Mouse (Mus musculus) forebrain, embryonic 15.5 days (tissue): ENCODE results near the gene Ctbs. TPM values are rescaled to one million over a fixed set of nuclear protein-coding genes. Genes with fewer than 3 reads are reported as not detected.

Experiments used
- ATAC-seq: fragments of 200-750 bp; cut with Nextera tagmentation; replicated peaks from 2 replicates; pipeline ENCODE4 v1.8.0; 2017; ENCODE audit warnings: mild to moderate bottlenecking, moderate TSS enrichment, moderate library complexity
- H3K27ac ChIP-seq: fragments of 300-500 bp; sonication (generic); replicated peaks from 2 replicates; pipeline ENCODE4 v1.5.1; 2015; ENCODE audit warnings: mild to moderate bottlenecking, inconsistent platforms
- H3K27me3 ChIP-seq: fragments of 300-500 bp; sonication (generic); 2 replicates; pipeline ENCODE4 v1.6.1; 2015; ENCODE audit warnings: inconsistent platforms
- H3K36me3 ChIP-seq: fragments of 300-500 bp; sonication (generic); 2 replicates; pipeline ENCODE4 v1.6.1; 2015; ENCODE audit warnings: mild to moderate bottlenecking, inconsistent platforms
- H3K4me1 ChIP-seq: fragments of 300-500 bp; sonication (generic); 2 replicates; pipeline ENCODE4 v1.6.1; 2015; ENCODE audit warnings: inconsistent platforms
- H3K4me2 ChIP-seq: fragments of 300-500 bp; sonication (generic); replicated peaks from 2 replicates; pipeline ENCODE4 v1.6.1; 2015; ENCODE audit warnings: mild to moderate bottlenecking, inconsistent platforms
- H3K4me3 ChIP-seq: fragments of 300-500 bp; sonication (generic); 2 replicates; pipeline ENCODE4 v1.5.1; 2015; ENCODE audit warnings: mild to moderate bottlenecking, inconsistent platforms
- H3K9ac ChIP-seq: fragments of 300-500 bp; sonication (generic); replicated peaks from 2 replicates; pipeline ENCODE4 v1.6.1; 2015; ENCODE audit warnings: mild to moderate bottlenecking, inconsistent platforms
- H3K9me3 ChIP-seq: fragments of 300-500 bp; sonication (generic); 2 replicates; pipeline ENCODE4 v1.6.1; 2016; ENCODE audit warnings: inconsistent platforms
- WGBS: fragments of 180-500 bp; shearing (Covaris S2); methylation state at CpG from one replicate; pipeline ENCODE4 v1.1.7; 2015; ENCODE audit warnings: mixed read lengths; 5-methylcytosine and 5-hydroxymethylcytosine counted together
- polyA plus RNA-seq: library from polyadenylated mRNA; unstranded; fragments of >200 nt; fragmentation: Nextera tagmentation; extraction: Ambion mirVana; gene quantifications from 2 replicates; pipeline ENCODE4 v1.2.1, GENCODE M21; 2015

Ctbs gene
- polyA plus RNA-seq, 1 experiment from 2014 or later: 4.0 TPM

DNA sequence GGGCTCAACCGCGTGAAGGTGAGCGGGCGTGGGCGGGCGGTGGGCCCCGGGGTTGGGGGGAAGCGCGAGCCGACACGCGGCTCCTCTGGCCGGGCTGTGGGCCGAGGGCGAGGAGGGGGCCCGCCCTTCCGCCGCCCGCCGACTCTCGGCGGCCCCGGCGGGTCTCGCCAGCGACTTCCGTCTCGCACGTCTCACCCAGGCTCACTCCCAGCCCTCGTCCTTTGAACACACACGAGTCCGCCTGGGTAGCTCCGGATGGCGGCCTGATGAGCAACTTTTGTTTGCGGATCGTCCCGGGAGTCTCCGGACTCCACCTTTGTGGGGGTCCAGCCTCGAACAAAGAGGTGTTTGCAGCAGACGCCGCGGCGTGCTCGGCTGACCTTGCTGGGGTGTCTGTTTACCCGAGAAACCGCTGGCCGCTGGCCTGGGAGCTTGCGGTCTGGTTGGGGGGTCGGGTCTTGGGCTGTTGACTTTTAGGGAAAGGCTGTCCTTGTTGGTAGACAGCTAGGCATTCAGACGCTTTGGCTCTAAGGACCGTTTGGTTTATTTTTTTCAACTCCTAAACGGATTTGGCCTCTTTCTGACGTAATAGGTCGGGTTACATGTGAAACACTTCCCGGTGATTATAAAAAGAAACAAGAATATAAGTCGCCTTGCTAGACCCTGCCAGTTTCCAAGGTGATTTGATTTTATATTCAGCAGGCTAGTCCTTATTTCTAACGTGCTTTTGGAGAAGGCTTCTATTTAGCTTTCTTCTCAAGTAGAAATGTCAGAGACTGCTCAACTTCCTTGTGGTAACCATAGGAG lies 50.6 kb downstream of the Ctbs start:
- H3K4me2 ChIP-seq: peak overlapping the region; percentile 79
- H3K4me3 ChIP-seq: peak overlapping the region; percentile 85
- WGBS: under 1% methylated on average over 46 of the region's 57 CpGs
- H3K27me3 ChIP-seq: no peaks in the 10 kb centered on the region
- peaks cover 11% of the 10 kb centered on the region for H3K36me3 ChIP-seq
- peak overlapping the region; percentile 78 for H3K9ac ChIP-seq
- no peaks in the 10 kb centered on the region for H3K9me3 ChIP-seq
- ATAC-seq: peak; percentile 81; the same call in 1 of the 2 replicates
- H3K4me1 ChIP-seq: peaks cover 28% of the 10 kb centered on the region
- peak overlapping the region; percentile 79 for H3K27ac ChIP-seq

DNA sequence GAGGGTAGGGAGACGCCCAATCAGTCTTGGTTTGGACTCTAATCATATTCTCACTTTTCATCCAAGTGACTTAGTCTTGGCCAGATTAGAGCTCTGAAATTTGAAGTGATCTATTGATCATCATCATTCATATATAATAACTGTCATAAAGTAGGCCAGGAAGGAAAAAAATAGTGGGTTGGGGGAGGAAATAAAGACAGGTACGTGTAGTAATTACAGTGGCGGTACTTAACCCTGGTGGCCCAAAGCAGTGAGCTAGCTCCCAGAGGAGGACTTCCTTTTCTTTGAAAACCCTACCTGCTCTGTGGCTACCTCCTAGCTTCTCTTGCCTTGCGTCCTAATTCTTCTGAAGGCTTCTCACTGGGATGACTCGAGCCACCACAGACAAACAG lies 51.2 kb downstream of the Ctbs start:
- Histone ChIP-seq H3K9me3 (no peaks in the 10 kb centered on the region), H3K27me3 (no peaks in the 10 kb centered on the region), H3K4me1 (peaks cover 28% of the 10 kb centered on the region), H3K4me2 (peak overlapping the region; percentile 79), H3K9ac (peak overlapping the region; percentile 78), H3K4me3 (peak overlapping the region; percentile 85), H3K27ac (peak overlapping the region; percentile 79; the same call in 1 of the 2 replicates), H3K36me3 (peaks cover 16% of the 10 kb centered on the region)
- ATAC-seq: no peak
- 14% methylated on average over 5 of the region's 5 CpGs for WGBS

DNA sequence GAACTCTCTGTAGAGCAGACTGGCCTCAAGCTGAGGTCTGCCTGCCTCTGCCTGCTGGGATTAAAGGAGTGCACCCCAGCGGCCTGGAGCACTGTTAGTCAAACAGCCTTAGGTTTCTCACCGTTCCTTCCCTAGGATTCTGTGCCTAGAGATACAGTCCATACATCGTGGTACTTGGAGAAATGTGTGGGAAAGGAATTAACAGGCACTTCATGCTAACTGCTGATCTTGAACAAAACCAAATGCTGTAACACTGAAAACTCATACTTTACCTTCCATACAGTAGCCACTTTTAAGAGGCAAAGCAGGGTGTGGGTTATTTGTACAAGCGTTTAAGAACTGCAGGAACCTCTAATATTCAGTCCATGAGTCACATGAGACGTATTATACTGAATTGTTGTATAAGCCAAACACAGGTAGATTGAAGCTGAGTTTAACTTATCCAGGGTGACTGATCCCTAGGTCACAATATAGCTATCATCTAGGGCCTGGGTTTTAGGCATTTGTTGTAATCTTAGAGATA lies 52.1 kb downstream of the Ctbs start:
- Histone ChIP-seq H3K9ac (0 out of 2 replicates have a peak overlapping the region, but pooled peaks have one; percentile 78), H3K4me3 (peak overlapping the region; percentile 85; the same call in 1 of the 2 replicates), H3K9me3 (no peaks in the 10 kb centered on the region), H3K27me3 (no peaks in the 10 kb centered on the region), H3K27ac (no peak overlapping the region), H3K4me2 (peak overlapping the region; percentile 79), H3K4me1 (peaks cover 28% of the 10 kb centered on the region), H3K36me3 (peaks cover 23% of the 10 kb centered on the region)
- ATAC-seq: no peak
- 60% methylated on average over 5 of the region's 5 CpGs for WGBS

DNA sequence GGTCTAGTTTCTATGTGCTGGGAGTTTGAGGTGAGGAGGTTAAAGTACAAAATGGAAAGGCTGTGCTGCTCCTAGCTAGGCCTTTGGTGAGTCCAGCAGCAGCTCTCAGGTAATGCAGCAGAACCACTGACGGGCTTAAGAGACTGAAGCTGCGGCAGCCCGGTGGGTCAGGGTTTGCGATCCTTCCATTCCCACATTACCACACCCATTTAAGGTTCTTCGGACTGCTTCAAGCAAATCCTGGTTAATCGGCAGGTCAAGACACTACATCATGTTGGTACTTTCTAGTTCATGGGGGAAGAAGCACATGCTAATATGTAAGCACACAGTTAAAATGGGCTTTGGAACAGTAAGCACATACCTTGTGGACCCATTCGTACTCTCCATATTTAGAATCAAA lies 57.1 kb downstream of the Ctbs start:
- H3K9ac ChIP-seq: no peak overlapping the region
- no peak overlapping the region for H3K4me2 ChIP-seq
- WGBS: 91% methylated on average over 7 of the region's 7 CpGs
- H3K9me3 ChIP-seq: no peaks in the 10 kb centered on the region
- H3K4me1 ChIP-seq: peaks cover 7% of the 10 kb centered on the region
- no peak overlapping the region for H3K27ac ChIP-seq
- peaks cover 68% of the 10 kb centered on the region for H3K36me3 ChIP-seq
- H3K27me3 ChIP-seq: no peaks in the 10 kb centered on the region
- ATAC-seq: no peak
- H3K4me3 ChIP-seq: no peak overlapping the region

Other genes with a start within 250 kb of the Ctbs start
- gene Lpar3, start 228.8 kb upstream of the Ctbs start, polyA plus RNA-seq: 0.18 and 0.28 TPM in 2 replicates
- 24.0 and 25.1 TPM in 2 replicates for gene Ssx2ip, start 45.2 kb upstream of the Ctbs start, polyA plus RNA-seq
- gene Spata1, start 50.0 kb downstream of the Ctbs start, polyA plus RNA-seq: 6.1 and 6.8 TPM in 2 replicates
- 415 and 426 TPM in 2 replicates for gene Gng5, start 50.0 kb downstream of the Ctbs start, polyA plus RNA-seq
- 54.7 and 56.2 TPM in 2 replicates for gene Rpf1, start 71.6 kb downstream of the Ctbs start, polyA plus RNA-seq
- not detected in 2 replicates for gene Uox, start 120.6 kb downstream of the Ctbs start, polyA plus RNA-seq
- not detected in 2 replicates for gene Dnase2b, start 165.8 kb downstream of the Ctbs start, polyA plus RNA-seq
- gene 4930503B20Rik, start 201.5 kb downstream of the Ctbs start, polyA plus RNA-seq: not detected in 2 replicates
- gene Samd13, start 235.8 kb downstream of the Ctbs start, polyA plus RNA-seq: 0.34 and 0.48 TPM in 2 replicates